Mouse (Mus musculus): ENCODE measurements around the gene Maml3. TPM values are rescaled to one million over a fixed set of nuclear protein-coding genes. Genes with fewer than 3 reads are reported as not detected.
A peak's percentile ranks its signal among the peaks of the same experiment; 100 is the strongest.

The Maml3 gene
- total RNA-seq, 2 experiments from 2014 or later = 7.4 to 7.5 TPM

DNA sequence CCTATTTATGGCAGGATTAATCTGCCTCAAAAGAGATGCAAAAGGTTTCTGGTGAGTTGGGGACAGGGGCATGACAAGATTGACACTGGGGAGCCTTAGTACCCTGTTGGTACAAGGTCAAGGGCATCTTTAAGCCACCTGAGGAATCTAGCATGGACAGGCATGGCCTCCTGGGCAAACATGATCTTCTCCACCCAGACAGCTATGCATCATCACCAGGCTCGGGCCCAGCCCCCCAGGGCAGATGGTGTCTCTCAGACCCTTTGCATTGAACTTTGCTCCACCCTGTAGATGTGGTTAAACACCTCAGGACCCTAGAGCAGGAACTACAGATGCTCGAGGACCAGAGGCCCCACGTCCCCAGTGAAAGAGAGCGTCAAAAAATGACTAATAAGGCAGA lies 444.8 kb downstream of the Maml3 start, which contains the start of gene Mgst2:
TSS of gene Mgst2 (plus strand) at position 301 of the 400 bp plus-strand sequence.
- intact Hi-C loops (cut with DNase I) = no loop called here
- no peak for DNase-seq

- DNase-seq = no peak
- intact Hi-C loops (cut with DNase I) = loop anchor here (10.0 kb wide), 1 partner anchor 355 kb away; no protein-coding TSS in a partner anchor
These were observed 445.5 kb downstream of the Maml3 start for GRCm38 (mm10) chr3:51659415-51659814.

GRCm38 (mm10) chr3:51654303-51655055 lies 450.4 kb downstream of the Maml3 start:
- DNase-seq = no peak
- intact Hi-C loops (cut with DNase I) = loop anchor here (5.0 to 10.0 kb wide), 2 partner anchors 360 to 588 kb away; no protein-coding TSS in a partner anchor

- intact Hi-C loops (cut with DNase I) = loop anchor here (5.0 to 10.0 kb wide), 2 partner anchors 362 to 590 kb away; no protein-coding TSS in a partner anchor
- peak; percentile 32 for DNase-seq
These were observed 452.2 kb downstream of the Maml3 start for GRCm38 (mm10) chr3:51652701-51653100.

DNA sequence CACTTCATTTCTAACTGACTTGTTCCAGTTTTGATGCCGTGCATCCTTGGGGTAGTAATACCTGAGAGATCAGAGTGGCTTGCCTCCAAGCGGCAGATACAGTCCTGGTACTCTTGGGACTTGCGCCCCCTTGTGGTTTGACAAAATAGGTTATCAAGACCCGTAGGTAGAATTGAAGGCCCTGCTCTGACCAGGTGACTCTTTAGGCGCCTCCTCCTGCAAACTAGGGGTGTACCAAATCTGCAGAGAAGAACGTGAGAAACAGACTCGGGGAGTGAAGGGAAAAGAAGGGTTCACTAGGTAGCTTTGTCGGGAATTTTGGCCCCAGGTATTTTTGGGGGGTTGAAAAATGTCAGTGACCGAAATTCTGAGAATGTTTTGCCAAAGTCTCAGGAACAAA lies 452.6 kb downstream of the Maml3 start:
- intact Hi-C loops (cut with DNase I) = loop anchor here (5.0 to 10.0 kb wide), 2 partner anchors 363 to 590 kb away; no protein-coding TSS in a partner anchor
- peak; percentile 86 for DNase-seq

DNA sequence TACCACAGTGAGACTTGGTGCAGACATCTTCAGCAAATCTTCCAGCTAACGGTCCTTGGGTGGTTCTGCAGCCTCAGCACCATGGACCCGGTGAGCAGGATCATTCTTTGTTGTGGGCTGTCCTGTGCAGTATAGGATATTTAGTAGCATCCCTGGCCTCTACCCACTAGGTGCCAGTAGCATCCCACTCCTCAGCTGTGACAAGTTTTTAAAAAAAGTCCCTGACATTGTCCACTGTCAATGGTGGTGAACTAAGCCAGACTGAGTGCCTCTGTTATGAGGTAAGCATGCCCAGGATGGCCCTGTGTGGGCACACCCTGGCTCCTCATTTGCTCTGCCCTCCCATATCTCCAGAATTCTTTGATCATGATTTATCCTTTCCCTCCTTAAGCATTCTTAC lies 453.7 kb downstream of the Maml3 start:
- intact Hi-C loops (cut with DNase I) = loop anchor here (5.0 to 10.0 kb wide), 2 partner anchors 364 to 591 kb away; no protein-coding TSS in a partner anchor
- DNase-seq = peak; percentile 26

- DNase-seq = no peak
- intact Hi-C loops (cut with DNase I) = loop anchor here (2.0 to 10.0 kb wide), 4 partner anchors 65 to 592 kb away; partner anchors contain the start of gene Rab33b
These were observed 454.9 kb downstream of the Maml3 start for GRCm38 (mm10) chr3:51649986-51650385.

- intact Hi-C loops (cut with DNase I) = loop anchor here (2.0 to 10.0 kb wide), 2 partner anchors 65 to 165 kb away; partner anchors contain the start of gene Rab33b
- no peak for DNase-seq
These were observed 455.4 kb downstream of the Maml3 start for GRCm38 (mm10) chr3:51649426-51649825.

DNA sequence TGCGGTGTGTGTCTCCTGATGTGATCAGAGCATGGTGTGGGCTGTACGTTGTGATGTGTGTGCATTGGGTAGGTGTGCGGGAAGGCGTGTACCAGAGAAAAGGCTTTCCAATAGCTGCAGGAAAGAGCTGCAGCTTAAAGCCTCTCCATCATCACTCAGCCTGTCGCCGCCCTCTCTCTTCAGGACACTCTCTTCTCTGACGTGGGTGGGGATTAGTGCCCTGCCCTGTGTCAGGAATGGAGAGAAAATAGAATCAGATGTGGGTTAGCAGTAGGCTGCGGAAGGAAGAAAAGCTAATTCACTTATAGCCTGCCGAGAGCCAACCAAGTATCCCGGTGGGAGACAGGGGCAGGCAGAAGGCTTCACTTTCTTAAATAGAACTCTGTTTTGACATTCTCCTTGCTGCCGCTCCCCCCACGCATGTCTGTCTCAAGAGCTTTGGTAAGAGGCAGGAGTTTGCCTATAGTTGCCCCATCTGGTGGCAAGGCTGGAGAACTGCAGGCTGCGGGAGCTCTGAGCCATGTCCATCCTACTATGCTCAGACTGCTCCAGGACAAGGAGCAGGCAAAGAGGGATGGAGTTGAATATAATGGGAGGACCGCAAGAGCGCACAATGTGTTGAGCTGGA lies 456.7 kb downstream of the Maml3 start:
- intact Hi-C loops (cut with DNase I) = loop anchor here (2.0 to 10.0 kb wide), 2 partner anchors 63 to 163 kb away; partner anchors contain the start of gene Rab33b
- peak; percentile 76 for DNase-seq

DNA sequence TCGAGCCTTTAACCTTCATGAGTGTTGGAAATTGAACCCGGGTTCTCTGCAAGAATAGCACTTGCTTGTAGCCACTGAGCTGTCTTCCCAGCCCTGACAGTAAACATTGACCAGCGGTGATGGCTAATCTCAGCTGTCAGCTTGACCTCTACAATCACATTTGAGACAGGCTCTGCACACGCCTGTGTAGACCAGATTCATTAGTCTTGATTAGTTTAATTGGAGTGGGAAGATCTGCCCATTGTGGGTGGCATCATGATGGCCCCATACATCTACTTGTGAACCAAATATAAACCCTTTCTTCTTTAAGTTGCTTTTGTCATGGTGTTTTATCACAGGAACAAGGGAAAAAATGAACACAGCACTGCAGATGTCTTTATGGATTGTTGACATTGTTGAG lies 457.5 kb downstream of the Maml3 start:
- no peak for DNase-seq
- intact Hi-C loops (cut with DNase I) = loop anchor here (10.0 kb wide), 1 partner anchor 163 kb away; the partner anchor contains the start of gene Rab33b

DNA sequence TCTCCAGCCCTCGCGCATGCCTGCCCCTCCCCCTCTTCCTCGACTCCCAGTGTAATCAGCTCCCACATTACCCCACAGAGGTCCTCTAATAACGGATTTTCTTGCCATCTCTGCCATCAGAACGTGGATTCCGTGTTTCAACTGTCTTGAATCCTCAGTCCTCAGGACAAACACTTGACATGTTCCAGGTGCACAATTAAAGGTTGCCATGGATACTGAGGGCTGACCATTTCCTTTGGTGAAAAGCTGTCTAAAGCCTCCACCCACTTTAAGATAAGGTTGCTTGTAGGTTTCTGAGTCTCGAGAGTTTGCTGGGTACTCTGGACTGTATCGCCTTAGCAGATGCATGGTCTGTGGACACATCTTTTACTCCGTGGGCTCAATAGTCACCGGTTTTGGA lies 458.6 kb downstream of the Maml3 start:
- intact Hi-C loops (cut with DNase I) = loop anchor here (10.0 kb wide), 1 partner anchor 162 kb away; the partner anchor contains the start of gene Rab33b
- DNase-seq = no peak

- DNase-seq = no peak
- intact Hi-C loops (cut with DNase I) = loop anchor here (10.0 kb wide), 1 partner anchor 161 kb away; the partner anchor contains the start of gene Rab33b
These were observed 459.4 kb downstream of the Maml3 start for GRCm38 (mm10) chr3:51645484-51645883.

GRCm38 (mm10) chr3:51638260-51638659 lies 466.6 kb downstream of the Maml3 start:
- intact Hi-C loops (cut with DNase I) = no loop called here
- no peak for DNase-seq

GRCm38 (mm10) chr3:51637326-51637725 lies 467.6 kb downstream of the Maml3 start:
- intact Hi-C loops (cut with DNase I) = no loop called here
- DNase-seq = no peak

- intact Hi-C loops (cut with DNase I) = no loop called here
- no peak for DNase-seq
These were observed 468.2 kb downstream of the Maml3 start for GRCm38 (mm10) chr3:51636700-51637099.

DNA sequence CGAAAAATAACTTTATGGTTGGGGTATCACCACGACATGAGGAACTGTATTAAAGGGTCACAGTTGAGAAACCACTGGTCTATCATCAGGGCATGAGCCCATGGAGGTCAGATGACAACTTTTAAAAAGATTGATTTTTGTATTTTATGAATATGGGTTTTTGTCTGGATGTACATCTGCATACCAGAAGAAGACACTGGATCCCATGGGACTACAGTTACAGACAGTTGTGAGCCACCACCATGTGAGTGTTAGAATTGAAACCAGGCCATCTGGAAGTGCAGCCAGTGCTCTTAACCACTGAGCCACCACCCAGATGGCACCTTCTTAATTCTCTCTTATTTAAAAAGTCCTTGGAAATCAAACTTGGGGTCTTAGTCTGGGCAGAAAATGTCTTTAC lies 468.9 kb downstream of the Maml3 start:
- intact Hi-C loops (cut with DNase I) = no loop called here
- no peak for DNase-seq

Other genes starting within 250 kb of the Maml3 start
- gene Foxo1, start 163.3 kb upstream of the Maml3 start, total RNA-seq (2021) = 10 to 100 TPM; 14.6 to 15.1 TPM

All from left cerebral cortex, postnatal 4 days (tissue).